Mouse (Mus musculus) adrenal gland, postnatal 14 days (tissue): ENCODE data around the gene Gm20388. TPM values are rescaled to one million over a fixed set of nuclear protein-coding genes. Genes with fewer than 3 reads are reported as not detected.
"Not testable (repeated sequence)": the region's sequence is repeated elsewhere in the genome, so short reads cannot be mapped to it uniquely, and the experiment has no call there.

Source experiments
- DNase-seq: peaks from one replicate; pipeline ENCODE4 v3.0.0; 2021; ENCODE audit warnings: mixed read lengths
- total RNA-seq: library from RNA; stranded (reverse); gene quantifications from 2 replicates; pipeline ENCODE4 v1.2.3, GENCODE M21; 2021

The Gm20388 gene
- total RNA-seq, 1 experiment from 2014 or later, result 17.6 TPM

GRCm38 (mm10) chr8:123141741-123142462 lies 3231.3 kb downstream of the Gm20388 start:
- DNase-seq, result peak; percentile 91

- peak; percentile 79 for DNase-seq
Measured at GRCm38 (mm10) chr8:123145279-123145678, 3234.6 kb downstream of the Gm20388 start.

GRCm38 (mm10) chr8:123146390-123146789 lies 3235.7 kb downstream of the Gm20388 start:
- no peak for DNase-seq

- peak; percentile 36 for DNase-seq
Measured at GRCm38 (mm10) chr8:123150737-123151171, 3240.1 kb downstream of the Gm20388 start.

GRCm38 (mm10) chr8:123155177-123155576 lies 3244.5 kb downstream of the Gm20388 start:
- peak; percentile 50 for DNase-seq

- no peak for DNase-seq
Measured at GRCm38 (mm10) chr8:123156070-123156773, 3245.6 kb downstream of the Gm20388 start.

GRCm38 (mm10) chr8:123157888-123158465 lies 3247.3 kb downstream of the Gm20388 start, which contains the start of gene Sult5a1:
Gene Sult5a1, minus strand, starts transcription at chr8:123158315.
- DNase-seq, result no peak

GRCm38 (mm10) chr8:123181391-123181790 lies 3270.8 kb downstream of the Gm20388 start:
- peak; percentile 78 for DNase-seq

GRCm38 (mm10) chr8:123185566-123186409 lies 3275.1 kb downstream of the Gm20388 start, which contains the start of gene Dpep1:
Gene Dpep1, plus strand, starts transcription at chr8:123186242.
- DNase-seq, result peak; percentile 57

GRCm38 (mm10) chr8:123188006-123188405 lies 3277.4 kb downstream of the Gm20388 start:
- no peak for DNase-seq

- DNase-seq, result no peak
Measured at GRCm38 (mm10) chr8:123188841-123189240, 3278.2 kb downstream of the Gm20388 start.

- peak; percentile 89 for DNase-seq
Measured at GRCm38 (mm10) chr8:123190678-123191077, 3280.0 kb downstream of the Gm20388 start.

GRCm38 (mm10) chr8:123191908-123192307 lies 3281.3 kb downstream of the Gm20388 start:
- no peak for DNase-seq

- no peak for DNase-seq
Measured at GRCm38 (mm10) chr8:123193771-123194170, 3283.1 kb downstream of the Gm20388 start.

- not testable (repeated sequence) for DNase-seq
Measured at GRCm38 (mm10) chr8:123197016-123197415, 3286.4 kb downstream of the Gm20388 start.

- DNase-seq, result no peak
Measured at GRCm38 (mm10) chr8:123199864-123200263, 3289.2 kb downstream of the Gm20388 start.

GRCm38 (mm10) chr8:123202288-123202687 lies 3291.6 kb downstream of the Gm20388 start:
- peak; percentile 83 for DNase-seq

- no peak for DNase-seq
Measured at GRCm38 (mm10) chr8:123203571-123203970, 3292.9 kb downstream of the Gm20388 start.

- no peak for DNase-seq
Measured at GRCm38 (mm10) chr8:123211876-123212275, 3301.2 kb downstream of the Gm20388 start.

- DNase-seq, result peak; percentile 96
Measured at GRCm38 (mm10) chr8:123212321-123213117, 3301.9 kb downstream of the Gm20388 start, which contains the start of the genes Chmp1a and Spata33. Gene Chmp1a, minus strand, starts transcription at chr8:123212763. Gene Spata33, plus strand, starts transcription at chr8:123212832.
